Mouse (Mus musculus) cerebellum, adult 2 months (tissue): ENCODE results near the gene N4bp1. TPM values are rescaled to one million over a fixed set of nuclear protein-coding genes. Genes with fewer than 3 reads are reported as not detected.

Experiments
- DNase-seq, 2 experiments: peaks; one replicate each; pipeline ENCODE4 v3.0.0; 2021
- H3K27ac ChIP-seq: fragments of 200-500 bp; 2 replicates; pipeline ENCODE4 v1.5.1; 2012; ENCODE audit warnings: low read length, control low read depth, inconsistent platforms; ENCODE audit not compliant: insufficient read depth
- H3K27me3 ChIP-seq: fragments of 200-500 bp; 2 replicates; pipeline ENCODE4 v1.6.1; 2012; ENCODE audit warnings: inconsistent platforms, mild to moderate bottlenecking, low read length, moderate library complexity; ENCODE audit not compliant: control insufficient read depth, insufficient read depth
- H3K4me1 ChIP-seq: fragments of 200-500 bp; 2 replicates; pipeline ENCODE4 v1.6.1; 2011; ENCODE audit warnings: low read length; ENCODE audit not compliant: control insufficient read depth, insufficient read depth
- H3K4me3 ChIP-seq: fragments of 200-500 bp; replicated peaks from 2 replicates; pipeline ENCODE3; 2011; ENCODE audit warnings: mild to moderate bottlenecking, low read depth, low read length, control low read depth; ENCODE audit not compliant: insufficient read depth
- CTCF ChIP-seq: fragments of 200-500 bp; IDR thresholded peaks from 2 replicates; pipeline ENCODE4 v1.5.1; 2011; ENCODE audit warnings: low read depth, mild to moderate bottlenecking, control low read depth, low read length, moderate library complexity, borderline replicate concordance; ENCODE audit not compliant: insufficient read depth
- POLR2A ChIP-seq: fragments of 200-500 bp; IDR thresholded peaks from 2 replicates; pipeline ENCODE4 v1.6.1; 2011; ENCODE audit warnings: low read length, control low read depth, borderline replicate concordance; ENCODE audit not compliant: insufficient read depth
- WGBS: fragments of 180-500 bp; shearing (Covaris S2); methylation state at CpG from one replicate; pipeline ENCODE4 v1.1.7; 2018; 5-methylcytosine and 5-hydroxymethylcytosine counted together
- polyA plus RNA-seq: library from polyadenylated mRNA; depleted of rRNA; stranded (reverse); fragments of >200 nt; gene quantifications from 2 replicates; pipeline ENCODE4 v1.2.3, GENCODE M21; 2012

Gene N4bp1
- polyA plus RNA-seq, 1 experiment, result 20.2 TPM

- Histone ChIP-seq H3K27me3 (no peaks in the 10 kb centered on the region), H3K4me1 (peaks cover 11% of the 10 kb centered on the region), H3K4me3 (no peak overlapping the region), H3K27ac (no peak overlapping the region)
- no peak for DNase-seq
- 74% methylated on average over 4 of the region's 4 CpGs for WGBS
- no peak for TF ChIP-seq CTCF
Observed at GRCm38 (mm10) chr8:86864764-86865163, 20.3 kb downstream of the N4bp1 start.

GRCm38 (mm10) chr8:86862837-86863236, 22.2 kb downstream of the N4bp1 start:
- WGBS, result 80% methylated on average over 4 of the region's 4 CpGs
- DNase-seq, result no peak
- H3K27ac ChIP-seq, result no peak overlapping the region
- peaks cover 7% of the 10 kb centered on the region for H3K4me1 ChIP-seq
- TF ChIP-seq POLR2A (no peak), CTCF (no peak)
- H3K27me3 ChIP-seq, result no peaks in the 10 kb centered on the region
- H3K4me3 ChIP-seq, result no peak overlapping the region

- 87% methylated on average over 3 of the region's 3 CpGs for WGBS
- TF ChIP-seq POLR2A, result no peak
- TF ChIP-seq CTCF, result no peak
- no peak for DNase-seq
Observed at GRCm38 (mm10) chr8:86862155-86862816, 22.8 kb downstream of the N4bp1 start.

GRCm38 (mm10) chr8:86861516-86861915, 23.5 kb downstream of the N4bp1 start:
- no peak for DNase-seq
- H3K4me3 ChIP-seq, result no peak overlapping the region
- H3K27me3 ChIP-seq, result no peaks in the 10 kb centered on the region
- TF ChIP-seq POLR2A, result no peak
- no peak for TF ChIP-seq CTCF
- H3K4me1 ChIP-seq, result peaks cover 7% of the 10 kb centered on the region
- WGBS, result 75% methylated on average over 7 of the region's 7 CpGs
- H3K27ac ChIP-seq, result no peak overlapping the region

More at GRCm38 (mm10) chr8:86862155-86862816, 22.8 kb downstream of the N4bp1 start:
- H3K4me3 ChIP-seq, result no peak overlapping the region
- no peak overlapping the region for H3K27ac ChIP-seq
- H3K4me1 ChIP-seq, result peaks cover 9% of the 10 kb centered on the region
- H3K27me3 ChIP-seq, result no peaks in the 10 kb centered on the region

- Histone ChIP-seq H3K27me3 (no peaks in the 10 kb centered on the region), H3K27ac (no peak overlapping the region), H3K4me1 (peaks cover 17% of the 10 kb centered on the region), H3K4me3 (no peak overlapping the region)
- TF ChIP-seq POLR2A (no peak), CTCF (no peak)
- no peak for DNase-seq
- 55% methylated on average over 7 of the region's 7 CpGs for WGBS
Observed at GRCm38 (mm10) chr8:86856248-86856647, 28.8 kb downstream of the N4bp1 start.

GRCm38 (mm10) chr8:86854686-86855085, 30.4 kb downstream of the N4bp1 start:
- 68% methylated on average over 11 of the region's 11 CpGs for WGBS
- TF ChIP-seq CTCF (no peak), POLR2A (no peak)
- H3K4me3 ChIP-seq, result no peak overlapping the region
- no peaks in the 10 kb centered on the region for H3K27me3 ChIP-seq
- DNase-seq, result no peak
- H3K27ac ChIP-seq, result no peak overlapping the region
- H3K4me1 ChIP-seq, result peaks cover 15% of the 10 kb centered on the region

GRCm38 (mm10) chr8:86853989-86854373, 31.1 kb downstream of the N4bp1 start:
- H3K4me1 ChIP-seq, result peaks cover 13% of the 10 kb centered on the region
- no peaks in the 10 kb centered on the region for H3K27me3 ChIP-seq
- no peak for DNase-seq
- no peak overlapping the region for H3K27ac ChIP-seq
- WGBS, result 51% methylated on average over 2 of the region's 2 CpGs
- H3K4me3 ChIP-seq, result no peak overlapping the region
- TF ChIP-seq POLR2A (no peak), CTCF (no peak)

- no peak for DNase-seq
- Histone ChIP-seq H3K27ac (no peak overlapping the region), H3K4me1 (peaks cover 13% of the 10 kb centered on the region), H3K27me3 (no peaks in the 10 kb centered on the region), H3K4me3 (no peak overlapping the region)
- TF ChIP-seq CTCF, result no peak
- no peak for TF ChIP-seq POLR2A
- WGBS, result 75% methylated on average over 8 of the region's 8 CpGs
Observed at GRCm38 (mm10) chr8:86853266-86853988, 31.6 kb downstream of the N4bp1 start.
